8 mouse cellular contexts compared by ENCODE assay signal in genomic region chr1:74235938-74236589, GRCm38 (mm10). TPM values are rescaled to one million over a fixed set of nuclear protein-coding genes. Genes with fewer than 3 reads are reported as not detected.
DNase-seq lines count a peak whose midpoint lies in the region; ATAC-seq and TF ChIP-seq lines count a peak whose summit lies in the region.

TSS of gene Arpc2 (plus strand) at chr1:74236084.

- peak within 1 kb of the TSS; percentile 99 for H3K9ac ChIP-seq in hindbrain, embryonic 13.5 days

- H3K4me2 ChIP-seq in hindbrain, embryonic 13.5 days = peak within 1 kb of the TSS; percentile 90

- 2% methylated on average over 35 of the region's 55 CpGs for WGBS in hindbrain, embryonic 13.5 days

- peaks cover 40% of the 10 kb centered on the region for H3K4me1 ChIP-seq in hindbrain, embryonic 13.5 days (replicated peaks)

- in situ Hi-C loops in Patski (cut with MboI; ENCODE audit: low pct_unique_long_range_greater_than_20kb) = no loop called here

- POLR2A ChIA-PET in Patski (lab: Charles Lee) = interaction anchor here (0.8 to 4.9 kb wide), 4 partner anchors 9 to 50 kb away, joined by 3 to 41 read pairs (median 4); no protein-coding TSS in a partner anchor

- no peaks in the 10 kb centered on the region for H3K9me3 ChIP-seq in hindbrain, embryonic 13.5 days

- H3K27me3 ChIP-seq in Patski = no peaks in the 10 kb centered on the region
- H3K27me3 ChIP-seq in hindbrain, embryonic 13.5 days = no peaks in the 10 kb centered on the region

- peak; percentile 66 for ATAC-seq in Patski
- peak; percentile 94 for ATAC-seq in hindbrain, embryonic 13.5 days (ENCODE audit: low FRiP score)

- peak within 1 kb of the TSS; percentile 99 for H3K4me3 ChIP-seq in hindbrain, embryonic 13.5 days

- CTCF ChIA-PET in Patski (lab: Charles Lee) = interaction anchor here (1.1 kb wide), 1 partner anchor 15 kb away, joined by 3 read pairs; no protein-coding TSS in a partner anchor

- DNase-seq in Patski (ENCODE audit: low read depth, low spot score) = peak; percentile 64
- peak; percentile 97 to 98 for DNase-seq in cerebellum, postnatal 14 days
- peak; percentile 91 to 95 for DNase-seq in frontal cortex, postnatal 14 days (ENCODE audit: low spot score in 2 of 2)
- peak; percentile 87 to 92 for DNase-seq in layer of hippocampus, postnatal 25 days (ENCODE audit: extremely low spot score in 1 of 2, low spot score in 1 of 2)
- DNase-seq in lung, postnatal 25 days (ENCODE audit: low spot score) = peak; percentile 97
- peak; percentile 95 for DNase-seq in retina, embryonic 14.5 days (ENCODE audit: low spot score)
- peak; percentile 98 for DNase-seq in thymus, postnatal 4 days

- no peak for TF ChIP-seq CTCF in Patski (IDR thresholded peaks at IDR 0.05)

- peak within 1 kb of the TSS; percentile 94 for H3K27ac ChIP-seq in hindbrain, embryonic 13.5 days

- no peaks in the 10 kb centered on the region for H3K36me3 ChIP-seq in hindbrain, embryonic 13.5 days

RNA-seq across cellular contexts. Expression of gene Arpc2, which starts in this region (rescaled TPM):
- polyA plus RNA-seq in Patski (2021) = 419 TPM
- polyA plus RNA-seq in hindbrain, embryonic 13.5 days (2015; fragmentation: Nextera tagmentation; extraction: Ambion mirVana) = 390 and 405 TPM in 2 replicates
- 100 to 1,000 TPM; 404 to 421 TPM for total RNA-seq in layer of hippocampus, postnatal 25 days (2021)

Comparison
In these comparisons a context has a peak if more than half of its experiments do, and no peak if none do; other contexts are left out.
1. Peak in every context shown above with its lines: DNase-seq, ATAC-seq, H3K4me3 ChIP-seq and H3K27ac ChIP-seq.